Mouse (Mus musculus): ENCODE measurements around the gene E130308A19Rik.

E130308A19Rik gene

GRCm38 (mm10) chr4:59639163-59639562 lies 13.2 kb downstream of the E130308A19Rik start:
- no peak for DNase-seq (ENCODE audit: low spot score in 2 of 2)

GRCm38 (mm10) chr4:59640720-59641119 lies 14.7 kb downstream of the E130308A19Rik start:
- DNase-seq (ENCODE audit: low spot score in 2 of 2) = no peak

GRCm38 (mm10) chr4:59642039-59642438 lies 16.0 kb downstream of the E130308A19Rik start:
- no peak for DNase-seq (ENCODE audit: low spot score in 2 of 2)

GRCm38 (mm10) chr4:59642657-59643056 lies 16.6 kb downstream of the E130308A19Rik start:
- no peak for DNase-seq (ENCODE audit: low spot score in 2 of 2)

- no peak for DNase-seq (ENCODE audit: low spot score in 2 of 2)
These were observed 18.4 kb downstream of the E130308A19Rik start for GRCm38 (mm10) chr4:59644431-59644830.

GRCm38 (mm10) chr4:59644992-59645391 lies 19.0 kb downstream of the E130308A19Rik start:
- no peak for DNase-seq (ENCODE audit: low spot score in 2 of 2)

- no peak for DNase-seq (ENCODE audit: low spot score in 2 of 2)
These were observed 19.6 kb downstream of the E130308A19Rik start for GRCm38 (mm10) chr4:59645610-59646009.

- no peak for DNase-seq (ENCODE audit: low spot score in 2 of 2)
These were observed 20.1 kb downstream of the E130308A19Rik start for GRCm38 (mm10) chr4:59646020-59646696.

GRCm38 (mm10) chr4:59649119-59649518 lies 23.1 kb downstream of the E130308A19Rik start:
- DNase-seq (ENCODE audit: low spot score in 2 of 2) = no peak

- no peak for DNase-seq (ENCODE audit: low spot score in 2 of 2)
These were observed 26.2 kb downstream of the E130308A19Rik start for GRCm38 (mm10) chr4:59652166-59652681.

- DNase-seq (ENCODE audit: low spot score in 2 of 2) = no peak
These were observed 30.1 kb downstream of the E130308A19Rik start for GRCm38 (mm10) chr4:59656061-59656642.

- no peak for DNase-seq (ENCODE audit: low spot score in 2 of 2)
These were observed 36.2 kb downstream of the E130308A19Rik start for GRCm38 (mm10) chr4:59662163-59662562.

- no peak for DNase-seq (ENCODE audit: low spot score in 2 of 2)
These were observed 37.4 kb downstream of the E130308A19Rik start for GRCm38 (mm10) chr4:59663451-59663850.

GRCm38 (mm10) chr4:59666550-59667317 lies 40.7 kb downstream of the E130308A19Rik start:
- DNase-seq (ENCODE audit: low spot score in 2 of 2) = no peak

- DNase-seq (ENCODE audit: low spot score in 2 of 2) = no peak
These were observed 42.0 kb downstream of the E130308A19Rik start for GRCm38 (mm10) chr4:59668050-59668449.

- no peak for DNase-seq (ENCODE audit: low spot score in 2 of 2)
These were observed 43.1 kb downstream of the E130308A19Rik start for GRCm38 (mm10) chr4:59669131-59669530.

- no peak for DNase-seq (ENCODE audit: low spot score in 2 of 2)
These were observed 44.0 kb downstream of the E130308A19Rik start for GRCm38 (mm10) chr4:59670015-59670414.

GRCm38 (mm10) chr4:59673423-59674117 lies 47.6 kb downstream of the E130308A19Rik start:
- no peak for DNase-seq (ENCODE audit: low spot score in 2 of 2)

GRCm38 (mm10) chr4:59674929-59675679 lies 49.1 kb downstream of the E130308A19Rik start:
- no peak for DNase-seq (ENCODE audit: low spot score in 2 of 2)

GRCm38 (mm10) chr4:59675699-59676098 lies 49.7 kb downstream of the E130308A19Rik start:
- DNase-seq (ENCODE audit: low spot score in 2 of 2) = no peak

- no peak for DNase-seq (ENCODE audit: low spot score in 2 of 2)
These were observed 55.4 kb downstream of the E130308A19Rik start for GRCm38 (mm10) chr4:59681383-59681782.
